Mouse (Mus musculus): ENCODE measurements at regions not wholly inside any gene's neighbourhood (a gene's known extent, or its start where the extent isn't known, plus 50 kb on each side); places are given as distances from the start of the nearest gene placed in this dataset.

DNA sequence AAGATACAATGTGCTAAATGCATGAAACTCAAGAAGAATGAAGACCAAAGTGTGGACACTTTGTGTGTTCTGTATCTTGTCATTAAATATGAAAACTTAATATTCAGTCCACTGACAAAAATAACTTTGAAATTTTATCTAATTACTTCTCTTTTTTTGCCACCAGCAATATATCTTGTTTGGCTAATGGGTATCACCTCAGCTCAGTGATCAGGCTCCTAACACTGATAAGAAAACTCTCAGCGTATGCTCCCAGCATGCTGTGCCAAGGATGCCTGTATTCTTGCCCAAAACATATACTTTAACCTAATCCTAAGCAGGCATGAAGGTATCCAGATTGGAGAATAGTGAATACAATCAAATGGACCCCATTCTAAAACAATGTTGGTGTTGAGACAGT, 53.3 kb upstream of the Ptpn12 start:
- DNase-seq (ENCODE audit: low read depth, low spot score): no peak

DNA sequence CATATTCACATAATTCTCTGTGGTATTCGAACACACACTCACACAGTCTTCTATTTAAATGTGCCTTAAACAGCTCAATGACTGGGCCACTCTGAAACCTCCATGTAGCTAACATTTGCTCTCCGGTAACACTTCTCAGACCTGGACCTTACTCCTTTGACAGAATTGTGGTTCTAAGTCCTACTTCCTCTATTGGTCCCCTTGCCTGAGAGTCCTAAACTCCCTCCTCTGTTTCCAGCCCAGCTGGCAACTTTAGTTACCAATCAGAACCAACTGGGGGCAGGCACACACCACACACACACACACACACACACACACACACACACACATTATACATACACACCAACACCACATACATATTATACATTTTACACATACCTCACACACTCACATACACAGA, 57.7 kb upstream of the Ptpn12 start:
- no peak for DNase-seq (ENCODE audit: low read depth, low spot score)

DNA sequence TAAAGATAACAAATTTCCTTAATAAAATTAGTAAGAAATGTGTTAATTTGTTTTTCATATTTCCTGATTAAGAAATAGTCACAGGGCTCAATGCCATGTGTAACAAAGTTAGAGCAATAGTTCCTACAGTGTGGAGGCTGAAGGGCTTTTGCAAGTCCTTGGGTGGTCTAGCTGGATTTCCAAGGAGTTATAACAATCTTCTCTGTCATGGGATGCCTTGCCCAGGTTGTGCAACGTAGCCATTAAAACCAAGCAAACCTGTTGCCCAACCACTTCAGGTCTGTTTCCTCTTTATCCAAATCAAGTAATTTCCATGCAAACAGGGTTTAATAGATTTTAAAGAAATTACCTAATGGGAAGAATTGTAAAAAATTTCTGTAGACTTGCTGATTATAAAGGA, 59.8 kb upstream of the Ptpn12 start:
- no peak for DNase-seq (ENCODE audit: low read depth, low spot score)

DNA sequence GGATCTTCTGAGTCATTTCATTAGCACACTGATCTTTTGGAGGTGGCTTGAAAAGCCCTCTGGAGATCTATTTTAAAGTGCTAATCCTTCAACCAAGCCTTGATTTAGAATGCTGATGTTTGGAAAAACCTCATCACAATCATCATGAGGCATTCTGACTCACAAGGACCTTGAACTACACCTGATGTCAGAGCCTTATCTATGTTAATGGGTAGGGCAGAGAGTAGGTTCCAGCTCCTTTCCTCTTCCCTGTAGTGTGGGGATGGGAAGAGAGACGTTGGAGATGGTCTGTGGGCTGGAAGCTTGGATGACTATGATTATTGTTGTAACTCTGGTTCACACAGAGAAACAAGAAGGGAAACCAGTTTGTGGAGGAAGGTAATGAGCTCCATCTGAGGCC, 63.0 kb upstream of the Gsap start:
- DNase-seq (ENCODE audit: low read depth, low spot score): no peak

DNA sequence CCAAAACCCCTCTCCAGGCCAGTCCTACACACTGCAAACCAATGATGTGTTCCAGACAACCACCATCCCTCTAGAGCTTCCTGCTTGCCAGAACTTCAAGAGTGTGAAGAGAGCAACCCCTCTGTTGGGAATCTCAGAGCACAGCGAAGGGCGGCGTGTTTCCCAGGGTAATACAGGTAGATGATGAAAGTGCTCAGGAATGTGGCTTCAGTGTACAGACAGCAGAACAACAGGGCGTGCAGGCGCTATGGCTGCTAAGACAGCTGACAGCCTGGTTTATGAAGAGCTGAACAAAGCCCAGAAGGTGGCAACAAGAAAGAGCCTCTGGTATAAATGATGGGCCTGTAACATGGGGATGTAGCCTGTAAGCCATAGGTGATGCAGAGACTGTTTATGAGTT, 61.0 kb upstream of the Gsap start:
- DNase-seq (ENCODE audit: low read depth, low spot score): peak; percentile 6

DNA sequence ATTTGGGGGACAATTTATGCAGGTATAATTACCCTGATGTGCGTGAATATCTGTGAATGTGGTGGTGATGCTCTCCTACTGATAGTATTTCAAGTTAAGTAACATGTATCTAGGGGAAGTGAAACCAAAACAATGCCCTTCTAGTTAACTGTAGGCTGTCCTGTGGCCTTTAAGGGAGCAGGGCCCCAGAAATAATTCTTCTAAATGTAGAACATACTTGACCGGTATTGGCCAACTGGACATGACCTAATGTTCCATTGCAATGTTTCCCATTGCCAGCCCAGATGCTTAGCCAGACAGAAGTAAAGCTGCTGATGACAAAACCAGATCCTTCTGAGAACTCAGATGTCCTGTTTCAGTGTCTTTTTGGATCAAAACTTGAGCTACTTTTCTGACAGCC, 54.9 kb upstream of the Gsap start:
- DNase-seq (ENCODE audit: low read depth, low spot score): no peak

DNA sequence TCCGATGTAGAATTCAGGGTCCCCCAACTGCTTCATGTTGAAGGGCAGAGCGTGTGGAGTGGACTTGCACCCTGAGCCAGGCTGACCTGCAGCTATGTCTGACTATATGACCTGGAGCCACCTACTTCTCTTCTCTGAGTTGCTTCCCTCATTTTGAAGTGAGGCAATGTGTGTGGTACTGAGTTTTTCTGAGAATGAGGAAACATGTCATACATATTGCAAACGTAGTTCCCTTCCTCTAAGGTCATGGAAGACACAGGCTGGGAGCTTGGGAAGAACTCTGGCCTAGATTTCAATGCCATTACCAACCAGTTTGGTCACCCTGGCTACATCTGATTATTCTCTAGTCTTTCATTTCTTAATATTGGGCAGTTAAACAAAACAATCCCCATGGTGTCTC, 54.1 kb upstream of the Gsap start:
- no peak for DNase-seq (ENCODE audit: low read depth, low spot score)

DNA sequence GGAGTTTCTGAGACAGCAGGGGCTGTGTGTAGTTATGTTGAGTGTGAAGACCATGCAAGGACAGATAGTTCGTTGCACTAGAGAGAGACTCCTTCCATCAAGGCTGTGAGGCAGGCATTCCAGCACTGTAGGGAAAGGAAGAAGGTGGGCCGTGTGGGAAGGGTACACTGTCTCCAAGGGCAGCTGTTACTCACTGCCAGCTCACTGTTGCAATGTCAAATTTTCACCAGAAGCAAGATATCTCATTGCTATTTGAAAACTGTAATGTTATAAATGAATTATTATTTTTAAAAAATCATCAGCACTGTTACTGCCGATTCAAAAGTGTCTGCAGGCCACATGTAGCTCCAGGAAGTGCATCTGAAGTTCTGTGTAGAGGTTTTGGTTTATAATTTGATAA, 50.6 kb upstream of the Gsap start:
- DNase-seq (ENCODE audit: low read depth, low spot score): no peak

DNA sequence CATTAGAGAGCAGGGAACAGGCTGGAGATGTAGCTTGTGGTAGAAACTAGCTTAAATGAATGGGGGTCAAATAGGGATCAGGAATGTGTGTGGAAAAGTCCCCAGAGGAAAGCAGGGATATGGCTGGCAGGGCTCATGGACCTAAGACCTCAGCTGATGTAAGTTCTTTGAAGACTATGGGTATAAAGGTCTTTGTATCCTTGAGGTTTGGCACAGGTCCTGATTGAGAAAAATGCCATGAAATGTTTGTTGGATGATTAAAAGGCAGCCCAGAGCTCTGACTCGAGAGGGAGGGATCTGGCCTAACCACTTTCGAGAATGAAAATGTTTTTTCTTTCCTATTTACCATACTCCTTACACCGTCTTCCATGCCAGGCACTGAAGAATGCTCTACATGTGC, 50.0 kb upstream of the Gsap start:
- no peak for DNase-seq (ENCODE audit: low read depth, low spot score)

All from ZHBTc4 (cell line).